Mouse (Mus musculus): ENCODE measurements at regions not wholly inside any gene's neighbourhood (a gene's known extent, or its start where the extent isn't known, plus 50 kb on each side); places are given as distances from the start of the nearest gene placed in this dataset.

GRCm38 (mm10) chr9:85174431-85174830, 138.1 kb upstream of the Gm11114 start:
- Histone ChIP-seq H3K27ac (ENCODE audit: low read depth, low read length) (no peak overlapping the region), H3K9me3 (ENCODE audit: control insufficient read depth, low read length) (no peaks in the 10 kb centered on the region), H3K27me3 (ENCODE audit: control insufficient read depth, insufficient read depth, low read length) (no peaks in the 10 kb centered on the region), H3K4me1 (ENCODE audit: control insufficient read depth, insufficient read depth, low read length) (no peaks in the 10 kb centered on the region), H3K4me2 (ENCODE audit: low read depth) (no peak overlapping the region), H3K36me3 (ENCODE audit: control insufficient read depth, insufficient read depth, low read length) (no peaks in the 10 kb centered on the region), H3K4me3 (ENCODE audit: low read depth, low read length) (no peak overlapping the region), H3K9ac (ENCODE audit: low read length) (no peak overlapping the region)
- 78% methylated on average over 3 of the region's 3 CpGs for WGBS
- ATAC-seq (ENCODE audit: insufficient read depth, low FRiP score, low TSS enrichment) (no peak), DNase-seq (ENCODE audit: low spot score) (no peak)

GRCm38 (mm10) chr9:85201202-85201601, 111.4 kb upstream of the Gm11114 start:
- no peaks in the 10 kb centered on the region for H3K27me3 ChIP-seq (ENCODE audit: control insufficient read depth, insufficient read depth, low read length)
- no peaks in the 10 kb centered on the region for H3K36me3 ChIP-seq (ENCODE audit: control insufficient read depth, insufficient read depth, low read length)
- no peak for ATAC-seq (ENCODE audit: insufficient read depth, low FRiP score, low TSS enrichment)
- no peaks in the 10 kb centered on the region for H3K9me3 ChIP-seq (ENCODE audit: control insufficient read depth, low read length)
- no peak overlapping the region for H3K27ac ChIP-seq (ENCODE audit: low read depth, low read length)
- DNase-seq (ENCODE audit: low spot score), result no peak
- H3K4me3 ChIP-seq (ENCODE audit: low read depth, low read length), result no peak overlapping the region
- 85% methylated on average over 3 of the region's 3 CpGs for WGBS
- H3K4me1 ChIP-seq (ENCODE audit: control insufficient read depth, insufficient read depth, low read length), result no peaks in the 10 kb centered on the region
- no peak overlapping the region for H3K9ac ChIP-seq (ENCODE audit: low read length)
- H3K4me2 ChIP-seq (ENCODE audit: low read depth), result no peak overlapping the region

GRCm38 (mm10) chr9:85224870-85225269, 87.7 kb upstream of the Gm11114 start:
- no peak overlapping the region for H3K4me2 ChIP-seq (ENCODE audit: low read depth)
- no peak overlapping the region for H3K4me3 ChIP-seq (ENCODE audit: low read depth, low read length)
- H3K27me3 ChIP-seq (ENCODE audit: control insufficient read depth, insufficient read depth, low read length), result no peaks in the 10 kb centered on the region
- H3K9me3 ChIP-seq (ENCODE audit: control insufficient read depth, low read length), result no peaks in the 10 kb centered on the region
- no peaks in the 10 kb centered on the region for H3K4me1 ChIP-seq (ENCODE audit: control insufficient read depth, insufficient read depth, low read length)
- ATAC-seq (ENCODE audit: insufficient read depth, low FRiP score, low TSS enrichment) (no peak), DNase-seq (ENCODE audit: low spot score) (no peak)
- H3K36me3 ChIP-seq (ENCODE audit: control insufficient read depth, insufficient read depth, low read length), result no peaks in the 10 kb centered on the region
- no peak overlapping the region for H3K9ac ChIP-seq (ENCODE audit: low read length)
- no peak overlapping the region for H3K27ac ChIP-seq (ENCODE audit: low read depth, low read length)
- WGBS, result 82% methylated on average over 3 of the region's 3 CpGs

Measured in neural tube, embryonic 11.5 days (tissue).